Mouse (Mus musculus) megakaryocyte-erythroid progenitor cell, adult 5-6 weeks (primary cell): Measurements from ENCODE around the gene Car2. TPM values are rescaled to one million over a fixed set of nuclear protein-coding genes. Genes with fewer than 3 reads are reported as not detected.

ENCODE experiments used
- ATAC-seq: replicated peaks from 2 replicates; pipeline ENCODE4 v1.8.0; 2016; ENCODE audit warnings: mild to moderate bottlenecking, inconsistent platforms; ENCODE audit not compliant: severe bottlenecking, poor library complexity, low FRiP score, low TSS enrichment
- total RNA-seq, 2 experiments: library from RNA; stranded (forward) in 1 of 2; stranded (reverse) in 1 of 2; fragments of 200-1000, 215-1000 nt in 1 of 2; fragments of >200 nt in 1 of 2; fragmentation: Nextera tagmentation in 1 of 2; gene quantifications; 2 replicates each; pipeline ENCODE4 v1.2.3; 2014 to 2017

The Car2 gene
- total RNA-seq, 2 experiments from 2014 or later, result 1,983 to 2,475 TPM

- 0 out of 2 replicates have a peak, but pooled peaks have one; percentile 53 for ATAC-seq
Measured at GRCm38 (mm10) chr3:14911992-14912582, 26.0 kb downstream of the Car2 start.

GRCm38 (mm10) chr3:14913774-14914173 is 27.7 kb downstream of the Car2 start:
- ATAC-seq, result no peak

GRCm38 (mm10) chr3:14915355-14915754 is 29.3 kb downstream of the Car2 start:
- peak; percentile 55 for ATAC-seq

- ATAC-seq, result no peak
Measured at GRCm38 (mm10) chr3:14917261-14917660, 31.2 kb downstream of the Car2 start.

GRCm38 (mm10) chr3:14944706-14945105 is 58.6 kb downstream of the Car2 start:
- peak; percentile 93 for ATAC-seq

GRCm38 (mm10) chr3:14945627-14946026 is 59.6 kb downstream of the Car2 start:
- no peak for ATAC-seq

GRCm38 (mm10) chr3:14948067-14948800 is 62.2 kb downstream of the Car2 start:
- ATAC-seq, result no peak

- no peak for ATAC-seq
Measured at GRCm38 (mm10) chr3:14950031-14950430, 64.0 kb downstream of the Car2 start.

Other genes starting within 250 kb of the Car2 start
- gene Car13, start 244.5 kb upstream of the Car2 start, total RNA-seq (2014; fragmentation: Nextera tagmentation), result 6.2 and 10.9 TPM in 2 replicates
- gene Car13, start 244.5 kb upstream of the Car2 start, total RNA-seq (2017), result 9.0 and 9.6 TPM in 2 replicates
- gene Car1, start 77.9 kb upstream of the Car2 start, total RNA-seq (2014; fragmentation: Nextera tagmentation), result 4,691 and 4,861 TPM in 2 replicates
- 2,707 and 3,284 TPM in 2 replicates for gene Car1, start 77.9 kb upstream of the Car2 start, total RNA-seq (2017)
- 4.6 and 5.3 TPM in 2 replicates for gene Car3, start 22.8 kb upstream of the Car2 start, total RNA-seq (2014; fragmentation: Nextera tagmentation)
- 4.3 and 10.5 TPM in 2 replicates for gene Car3, start 22.8 kb upstream of the Car2 start, total RNA-seq (2017)